Mouse (Mus musculus) embryonic facial prominence, embryonic 15.5 days (tissue): ENCODE results near the gene Pip5k1c. TPM values are rescaled to one million over a fixed set of nuclear protein-coding genes. Genes with fewer than 3 reads are reported as not detected.

Experiments
- ATAC-seq: fragments of 200-750 bp; cut with Nextera tagmentation; 2 replicates; pipeline ENCODE4 v1.8.0; 2017; ENCODE audit warnings: low read depth, moderate TSS enrichment; ENCODE audit not compliant: insufficient number of reproducible peaks, low FRiP score, low TSS enrichment
- H3K27ac ChIP-seq: fragments of 300-500 bp; sonication (generic); replicated peaks from 2 replicates; pipeline ENCODE4 v1.5.1; 2015; ENCODE audit warnings: mild to moderate bottlenecking, inconsistent platforms
- H3K27me3 ChIP-seq: fragments of 300-500 bp; sonication (generic); 2 replicates; pipeline ENCODE4 v1.6.1; 2015; ENCODE audit warnings: inconsistent platforms
- H3K36me3 ChIP-seq: fragments of 300-500 bp; sonication (generic); 2 replicates; pipeline ENCODE4 v1.6.1; 2015; ENCODE audit warnings: mild to moderate bottlenecking, inconsistent platforms
- H3K4me1 ChIP-seq: fragments of 300-500 bp; sonication (generic); 2 replicates; pipeline ENCODE4 v1.6.1; 2015; ENCODE audit warnings: inconsistent platforms
- H3K4me2 ChIP-seq: fragments of 300-500 bp; sonication (generic); replicated peaks from 2 replicates; pipeline ENCODE4 v1.6.1; 2015; ENCODE audit warnings: mild to moderate bottlenecking, inconsistent platforms
- H3K4me3 ChIP-seq: fragments of 300-500 bp; sonication (generic); replicated peaks from 2 replicates; pipeline ENCODE4 v1.5.1; 2015; ENCODE audit warnings: mild to moderate bottlenecking, inconsistent platforms
- H3K9ac ChIP-seq: fragments of 300-500 bp; sonication (generic); 2 replicates; pipeline ENCODE4 v1.6.1; 2015; ENCODE audit warnings: inconsistent platforms
- H3K9me3 ChIP-seq: fragments of 300-500 bp; sonication (generic); replicated peaks from 2 replicates; pipeline ENCODE4 v1.6.1; 2016; ENCODE audit warnings: inconsistent platforms
- WGBS: fragments of 180-500 bp; shearing (Covaris S2); methylation state at CpG from one replicate; pipeline ENCODE4 v1.1.7; 2015; 5-methylcytosine and 5-hydroxymethylcytosine counted together
- polyA plus RNA-seq: library from polyadenylated mRNA; unstranded; fragments of >200 nt; fragmentation: Nextera tagmentation; extraction: Ambion mirVana; gene quantifications from 2 replicates; pipeline ENCODE4 v1.2.1, GENCODE M21; 2015

The Pip5k1c gene
- polyA plus RNA-seq, 1 experiment from 2014 or later, result 53.8 TPM

DNA sequence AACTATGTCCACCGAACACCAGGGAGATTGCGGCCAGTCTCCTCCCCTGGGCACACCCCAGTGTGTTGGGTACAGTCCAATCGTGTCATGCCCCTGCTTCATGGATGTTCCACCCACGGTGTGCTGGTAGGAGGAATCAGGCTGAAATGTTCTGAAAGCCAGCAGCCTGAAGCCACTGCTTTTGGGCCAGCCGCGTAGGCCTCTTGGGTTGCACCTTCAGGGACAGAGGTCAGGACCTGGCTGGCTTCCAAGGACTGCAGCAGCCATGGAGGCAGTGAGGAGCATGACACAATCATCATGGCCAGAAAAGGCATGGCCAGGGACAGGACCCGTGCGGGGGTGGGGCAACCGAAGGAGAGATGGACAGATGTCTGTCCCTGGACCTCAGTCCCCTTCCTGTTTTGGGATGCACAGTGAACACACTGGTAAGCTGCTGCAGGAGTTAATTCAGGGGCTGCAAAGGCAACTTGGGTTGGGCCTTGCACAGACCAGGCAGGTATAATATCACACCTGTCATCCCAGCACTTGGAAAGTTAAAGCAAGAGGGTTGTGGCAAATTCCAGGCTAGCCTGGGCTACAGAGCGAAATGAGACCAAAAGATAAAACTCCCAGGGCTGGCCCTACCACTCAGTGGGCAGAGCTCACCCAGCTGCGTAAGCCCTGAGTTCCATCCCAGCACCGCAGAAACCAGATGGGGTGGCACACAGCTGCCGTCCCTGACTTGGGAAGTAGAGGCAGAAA is 26.0 kb downstream of the Pip5k1c start:
- H3K36me3 ChIP-seq, result peaks cover 51% of the 10 kb centered on the region
- H3K4me3 ChIP-seq, result peak overlapping the region; percentile 93; the same call in 1 of the 2 replicates
- 88% methylated on average over 13 of the region's 13 CpGs for WGBS
- peaks cover 54% of the 10 kb centered on the region for H3K4me1 ChIP-seq
- H3K27me3 ChIP-seq, result no peaks in the 10 kb centered on the region
- peak overlapping the region; percentile 78 for H3K4me2 ChIP-seq
- H3K9ac ChIP-seq, result peak overlapping the region; percentile 39; the same call in 1 of the 2 replicates
- no peak for ATAC-seq
- H3K27ac ChIP-seq, result peak overlapping the region; percentile 95
- no peaks in the 10 kb centered on the region for H3K9me3 ChIP-seq

DNA sequence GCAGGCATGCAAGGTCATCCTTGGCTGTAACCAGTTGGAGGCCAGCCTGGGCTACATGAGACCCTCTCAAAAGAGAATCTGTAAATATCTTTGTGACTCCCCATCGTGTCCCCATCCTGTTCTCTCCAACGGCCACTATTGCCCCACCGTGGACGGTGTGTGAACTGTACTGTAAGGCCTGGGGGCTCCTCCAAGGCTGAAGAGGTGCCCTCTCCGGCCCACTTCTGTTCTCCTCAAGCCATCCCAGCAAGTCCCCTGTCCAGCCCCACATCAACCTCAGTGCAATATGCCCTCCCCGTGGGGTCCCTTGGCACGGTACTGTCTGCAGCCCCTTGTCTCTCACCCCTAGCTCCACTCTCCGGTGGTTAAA is 26.6 kb downstream of the Pip5k1c start:
- Histone ChIP-seq H3K4me2 (peak overlapping the region; percentile 78), H3K4me3 (peak overlapping the region; percentile 93), H3K27me3 (no peaks in the 10 kb centered on the region), H3K9me3 (no peaks in the 10 kb centered on the region), H3K36me3 (peaks cover 51% of the 10 kb centered on the region), H3K27ac (peak overlapping the region; percentile 95), H3K9ac (peak overlapping the region; percentile 39), H3K4me1 (peaks cover 54% of the 10 kb centered on the region)
- WGBS, result 29% methylated on average over 8 of the region's 8 CpGs
- ATAC-seq, result no peak

- peaks cover 51% of the 10 kb centered on the region for H3K36me3 ChIP-seq
- H3K4me2 ChIP-seq, result peak overlapping the region; percentile 78
- H3K4me3 ChIP-seq, result peak overlapping the region; percentile 93
- under 1% methylated on average over 38 of the region's 38 CpGs for WGBS
- peaks cover 54% of the 10 kb centered on the region for H3K4me1 ChIP-seq
- H3K9ac ChIP-seq, result peak overlapping the region; percentile 39
- peak overlapping the region; percentile 95 for H3K27ac ChIP-seq
- no peaks in the 10 kb centered on the region for H3K9me3 ChIP-seq
- no peaks in the 10 kb centered on the region for H3K27me3 ChIP-seq
- no peak; the same call in 1 of the 2 replicates for ATAC-seq
Measured at GRCm38 (mm10) chr10:81319741-81320549, 27.2 kb downstream of the Pip5k1c start.

- H3K27me3 ChIP-seq, result no peaks in the 10 kb centered on the region
- H3K4me1 ChIP-seq, result peaks cover 53% of the 10 kb centered on the region
- peaks cover 51% of the 10 kb centered on the region for H3K36me3 ChIP-seq
- peak within 1 kb of the TSS; percentile 93 for H3K4me3 ChIP-seq
- ATAC-seq, result peak; percentile 94
- no peaks in the 10 kb centered on the region for H3K9me3 ChIP-seq
- peak within 1 kb of the TSS; percentile 78 for H3K4me2 ChIP-seq
- peak within 1 kb of the TSS; percentile 93 for H3K9ac ChIP-seq
- H3K27ac ChIP-seq, result peak within 1 kb of the TSS; percentile 95
- under 1% methylated on average over 68 of the region's 68 CpGs for WGBS
Measured at GRCm38 (mm10) chr10:81320550-81321347, 28.0 kb downstream of the Pip5k1c start, which contains the start of gene Cactin. Cactin (plus strand) TSS chr10:81321103.

DNA sequence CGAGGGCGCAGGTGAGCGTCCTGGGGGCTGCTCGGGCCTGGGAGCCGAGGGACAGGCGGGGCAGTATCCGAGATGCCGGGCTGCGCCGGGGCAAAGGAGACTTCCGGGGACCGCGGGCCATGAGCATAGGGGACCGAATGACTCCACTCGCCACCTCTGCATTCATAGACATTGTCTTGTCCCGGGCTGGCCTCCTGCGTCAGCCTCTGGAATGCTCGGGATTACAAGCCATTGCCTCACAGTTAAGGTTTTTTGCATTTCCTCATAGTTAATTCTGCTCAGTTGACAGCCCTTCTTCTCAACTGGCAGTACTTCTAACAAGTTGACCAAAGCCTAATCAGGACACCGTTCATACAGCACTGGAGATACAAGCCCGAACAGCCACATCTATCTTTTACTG is 28.7 kb downstream of the Pip5k1c start:
- Histone ChIP-seq H3K27me3 (no peaks in the 10 kb centered on the region), H3K4me2 (peak overlapping the region; percentile 78), H3K36me3 (peaks cover 51% of the 10 kb centered on the region), H3K27ac (peak overlapping the region; percentile 95), H3K4me1 (peaks cover 47% of the 10 kb centered on the region), H3K9me3 (no peaks in the 10 kb centered on the region), H3K9ac (peak overlapping the region; percentile 93), H3K4me3 (peak overlapping the region; percentile 93)
- 3% methylated on average over 20 of the region's 20 CpGs for WGBS
- ATAC-seq, result no peak

DNA sequence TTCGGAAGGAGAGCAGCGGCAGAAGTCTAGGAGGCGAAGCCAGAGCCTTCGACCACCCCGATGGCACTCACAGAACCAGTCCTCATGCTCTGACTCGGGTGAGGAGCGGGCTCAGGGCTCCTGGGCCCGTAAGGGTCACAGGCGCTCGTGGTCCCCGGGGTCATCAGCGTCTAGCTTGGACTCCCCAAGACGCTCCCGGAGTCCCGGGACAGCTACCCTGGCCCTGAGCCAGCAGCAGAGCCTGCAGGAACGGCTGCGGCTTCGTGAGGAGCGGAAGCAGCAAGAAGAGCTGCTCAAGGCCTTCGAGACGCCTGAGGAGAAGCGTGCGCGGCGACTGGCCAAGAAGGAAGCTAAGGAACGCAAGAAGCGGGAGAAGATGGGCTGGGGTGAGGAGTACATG is 29.7 kb downstream of the Pip5k1c start:
- Histone ChIP-seq H3K4me2 (peak overlapping the region; percentile 78), H3K9ac (no peak overlapping the region), H3K27me3 (no peaks in the 10 kb centered on the region), H3K4me1 (peaks cover 37% of the 10 kb centered on the region), H3K36me3 (peaks cover 61% of the 10 kb centered on the region), H3K27ac (no peak overlapping the region), H3K4me3 (peak overlapping the region; percentile 93), H3K9me3 (no peaks in the 10 kb centered on the region)
- 94% methylated on average over 27 of the region's 27 CpGs for WGBS
- ATAC-seq, result no peak

GRCm38 (mm10) chr10:81323141-81323775 is 30.5 kb downstream of the Pip5k1c start:
- H3K4me3 ChIP-seq, result no peak overlapping the region
- H3K27ac ChIP-seq, result no peak overlapping the region
- H3K9ac ChIP-seq, result no peak overlapping the region
- no peaks in the 10 kb centered on the region for H3K9me3 ChIP-seq
- H3K27me3 ChIP-seq, result no peaks in the 10 kb centered on the region
- H3K4me1 ChIP-seq, result peaks cover 38% of the 10 kb centered on the region
- no peak overlapping the region for H3K4me2 ChIP-seq
- ATAC-seq, result no peak
- H3K36me3 ChIP-seq, result peaks cover 57% of the 10 kb centered on the region
- WGBS, result 91% methylated on average over 23 of the region's 23 CpGs

DNA sequence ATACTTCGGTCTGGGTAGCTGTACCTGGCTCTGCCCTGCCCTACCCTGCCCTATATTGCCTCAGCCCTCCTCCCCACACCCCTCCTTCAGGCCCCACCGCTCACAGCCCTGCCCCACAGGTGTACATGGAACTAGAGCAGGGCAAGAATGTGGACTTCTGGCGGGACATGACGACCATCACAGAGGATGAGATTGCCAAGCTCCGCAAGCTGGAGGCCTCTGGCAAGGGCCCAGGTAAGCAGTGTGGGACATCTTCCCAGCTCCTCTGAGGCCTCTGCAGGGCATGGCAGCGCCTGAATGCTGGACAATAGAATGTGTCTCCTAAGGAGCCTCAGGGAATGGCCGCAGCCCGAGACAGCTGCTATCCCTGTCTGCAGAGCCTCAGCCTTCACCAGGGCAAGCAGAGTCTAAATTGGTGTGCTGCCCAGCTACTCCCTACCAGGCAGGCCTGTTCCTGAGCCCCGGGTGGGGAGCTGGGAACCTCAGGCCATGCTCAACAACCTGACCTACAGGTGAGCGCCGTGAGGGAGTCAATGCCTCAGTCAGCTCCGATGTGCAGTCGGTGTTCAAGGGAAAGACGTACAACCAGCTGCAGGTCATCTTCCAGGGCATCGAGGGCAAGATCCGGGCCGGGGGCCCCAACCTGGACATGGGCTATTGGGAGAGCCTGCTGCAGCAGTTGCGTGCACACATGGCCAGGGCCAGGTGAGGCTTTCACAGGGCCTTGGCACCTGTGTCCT is 31.2 kb downstream of the Pip5k1c start:
- Histone ChIP-seq H3K9me3 (no peaks in the 10 kb centered on the region), H3K36me3 (peaks cover 51% of the 10 kb centered on the region), H3K4me2 (no peak overlapping the region), H3K27ac (no peak overlapping the region), H3K4me1 (peaks cover 38% of the 10 kb centered on the region), H3K9ac (no peak overlapping the region), H3K27me3 (no peaks in the 10 kb centered on the region), H3K4me3 (no peak overlapping the region)
- 93% methylated on average over 18 of the region's 18 CpGs for WGBS
- ATAC-seq, result no peak

- H3K9ac ChIP-seq, result no peak overlapping the region
Measured at GRCm38 (mm10) chr10:81325176-81325575, 32.4 kb downstream of the Pip5k1c start.

DNA sequence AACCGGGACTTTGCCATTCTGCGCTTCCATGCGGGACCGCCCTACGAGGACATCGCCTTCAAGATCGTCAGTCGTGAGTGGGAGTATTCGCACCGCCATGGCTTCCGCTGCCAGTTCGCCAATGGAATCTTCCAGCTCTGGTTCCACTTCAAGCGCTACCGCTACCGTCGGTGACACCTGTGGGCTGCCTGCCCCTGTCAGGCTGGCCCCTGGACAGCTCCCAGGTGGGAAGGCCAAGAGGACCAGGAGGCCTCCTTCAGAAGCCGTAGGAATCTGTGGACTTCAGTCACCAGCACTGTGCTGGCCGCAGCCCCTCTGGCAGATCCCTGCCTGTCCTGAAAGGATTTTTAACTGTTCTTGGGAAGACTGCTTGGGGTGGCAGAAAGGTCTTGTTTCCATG is 33.0 kb downstream of the Pip5k1c start:
- ATAC-seq, result no peak
- H3K9ac ChIP-seq, result no peak overlapping the region
- H3K36me3 ChIP-seq, result peaks cover 51% of the 10 kb centered on the region
- H3K4me1 ChIP-seq, result peaks cover 45% of the 10 kb centered on the region
- WGBS, result 92% methylated on average over 18 of the region's 18 CpGs
- H3K9me3 ChIP-seq, result no peaks in the 10 kb centered on the region
- H3K27ac ChIP-seq, result no peak overlapping the region
- no peak overlapping the region for H3K4me2 ChIP-seq
- no peaks in the 10 kb centered on the region for H3K27me3 ChIP-seq
- no peak overlapping the region for H3K4me3 ChIP-seq

More at GRCm38 (mm10) chr10:81325176-81325575, 32.4 kb downstream of the Pip5k1c start:
- no peaks in the 10 kb centered on the region for H3K9me3 ChIP-seq
- no peak overlapping the region for H3K4me2 ChIP-seq
- H3K4me1 ChIP-seq, result peaks cover 40% of the 10 kb centered on the region
- H3K4me3 ChIP-seq, result no peak overlapping the region
- H3K36me3 ChIP-seq, result peaks cover 51% of the 10 kb centered on the region
- no peaks in the 10 kb centered on the region for H3K27me3 ChIP-seq
- 89% methylated on average over 21 of the region's 21 CpGs for WGBS
- no peak overlapping the region for H3K27ac ChIP-seq
- ATAC-seq, result no peak
